Mouse (Mus musculus): Measurements from ENCODE around the gene Cntrob.

Gene Cntrob

GRCm38 (mm10) chr11:69298231-69298630 lies 25.3 kb downstream of the Cntrob start:
- DNase-seq (ENCODE audit: low spot score in 2 of 2), result no peak

GRCm38 (mm10) chr11:69297799-69298198 lies 25.8 kb downstream of the Cntrob start:
- no peak for DNase-seq (ENCODE audit: low spot score in 2 of 2)

GRCm38 (mm10) chr11:69295286-69295685 lies 28.3 kb downstream of the Cntrob start:
- DNase-seq (ENCODE audit: low spot score in 2 of 2), result no peak

- DNase-seq (ENCODE audit: low spot score in 2 of 2), result no peak
Measured at GRCm38 (mm10) chr11:69291111-69291510, 32.5 kb downstream of the Cntrob start.

GRCm38 (mm10) chr11:69277267-69277666 lies 46.3 kb downstream of the Cntrob start:
- no peak for DNase-seq (ENCODE audit: low spot score in 2 of 2)

GRCm38 (mm10) chr11:69276081-69276480 lies 47.5 kb downstream of the Cntrob start:
- no peak for DNase-seq (ENCODE audit: low spot score in 2 of 2)

GRCm38 (mm10) chr11:69275650-69276049 lies 47.9 kb downstream of the Cntrob start:
- DNase-seq (ENCODE audit: low spot score in 2 of 2), result no peak

- DNase-seq (ENCODE audit: low spot score in 2 of 2), result peak; percentile 70 to 82
Measured at GRCm38 (mm10) chr11:69272122-69272740, 51.3 kb downstream of the Cntrob start.

GRCm38 (mm10) chr11:69269575-69269974 lies 54.0 kb downstream of the Cntrob start:
- DNase-seq (ENCODE audit: low spot score in 2 of 2), result peak; percentile 61 to 67

- DNase-seq (ENCODE audit: low spot score in 2 of 2), result no peak
Measured at GRCm38 (mm10) chr11:69268100-69268499, 55.5 kb downstream of the Cntrob start.

GRCm38 (mm10) chr11:69267341-69267740 lies 56.2 kb downstream of the Cntrob start:
- DNase-seq (ENCODE audit: low spot score in 2 of 2), result no peak

GRCm38 (mm10) chr11:69266253-69266652 lies 57.3 kb downstream of the Cntrob start:
- DNase-seq (ENCODE audit: low spot score in 2 of 2), result no peak

GRCm38 (mm10) chr11:69265410-69265809 lies 58.2 kb downstream of the Cntrob start:
- no peak for DNase-seq (ENCODE audit: low spot score in 2 of 2)

GRCm38 (mm10) chr11:69264276-69264675 lies 59.3 kb downstream of the Cntrob start:
- DNase-seq (ENCODE audit: low spot score in 2 of 2), result no peak

GRCm38 (mm10) chr11:69260111-69260510 lies 63.5 kb downstream of the Cntrob start:
- DNase-seq (ENCODE audit: low spot score in 2 of 2), result no peak

GRCm38 (mm10) chr11:69258287-69258686 lies 65.3 kb downstream of the Cntrob start:
- DNase-seq (ENCODE audit: low spot score in 2 of 2), result peak; percentile 29 to 33

- DNase-seq (ENCODE audit: low spot score in 2 of 2), result no peak
Measured at GRCm38 (mm10) chr11:69257807-69258206, 65.8 kb downstream of the Cntrob start.

GRCm38 (mm10) chr11:69257072-69257471 lies 66.5 kb downstream of the Cntrob start:
- DNase-seq (ENCODE audit: low spot score in 2 of 2), result no peak

GRCm38 (mm10) chr11:69254808-69255207 lies 68.8 kb downstream of the Cntrob start:
- DNase-seq (ENCODE audit: low spot score in 2 of 2), result no peak

GRCm38 (mm10) chr11:69253131-69253530 lies 70.4 kb downstream of the Cntrob start:
- no peak for DNase-seq (ENCODE audit: low spot score in 2 of 2)

- no peak for DNase-seq (ENCODE audit: low spot score in 2 of 2)
Measured at GRCm38 (mm10) chr11:69251953-69252352, 71.6 kb downstream of the Cntrob start.

GRCm38 (mm10) chr11:69251135-69251842 lies 72.3 kb downstream of the Cntrob start:
- no peak for DNase-seq (ENCODE audit: low spot score in 2 of 2)

- DNase-seq (ENCODE audit: low spot score in 2 of 2), result no peak
Measured at GRCm38 (mm10) chr11:69250106-69250505, 73.5 kb downstream of the Cntrob start.
